Mouse (Mus musculus) liver, postnatal 0 days (tissue): ENCODE measurements at regions not wholly inside any gene's neighbourhood (a gene's known extent, or its start where the extent isn't known, plus 50 kb on each side); places are given as distances from the start of the nearest gene placed in this dataset.
A peak's percentile ranks its signal among the peaks of the same experiment; 100 is the strongest.

Source experiments
- ATAC-seq: fragments of 200-750 bp; cut with Nextera tagmentation; 2 replicates; pipeline ENCODE4 v1.8.0; 2017; ENCODE audit warnings: mild to moderate bottlenecking, moderate library complexity
- DNase-seq: peaks from one replicate; pipeline ENCODE4 v3.0.0-alpha.2; 2016
- H3K27ac ChIP-seq: fragments of 300-500 bp; sonication (generic); 2 replicates; pipeline ENCODE4 v1.5.1; 2014; ENCODE audit warnings: antibody characterized with exemption, moderate library complexity, mild to moderate bottlenecking, low read depth
- H3K27me3 ChIP-seq: fragments of 300-500 bp; sonication (generic); 2 replicates; pipeline ENCODE4 v1.6.1; 2014; ENCODE audit warnings: low read length, control low read depth, mixed read lengths; ENCODE audit not compliant: insufficient read depth
- H3K36me3 ChIP-seq: fragments of 300-500 bp; sonication (generic); replicated peaks from 2 replicates; pipeline ENCODE4 v1.6.1; 2014; ENCODE audit warnings: mild to moderate bottlenecking, control low read depth, low read length, moderate library complexity, mixed read lengths; ENCODE audit not compliant: insufficient read depth
- H3K4me1 ChIP-seq: fragments of 300-500 bp; sonication (generic); 2 replicates; pipeline ENCODE4 v1.6.1; 2014; ENCODE audit warnings: antibody characterized with exemption, mild to moderate bottlenecking, control low read depth; ENCODE audit not compliant: insufficient read depth
- H3K4me2 ChIP-seq: fragments of 300-500 bp; sonication (generic); 2 replicates; pipeline ENCODE4 v1.6.1; 2014; ENCODE audit warnings: low read depth, mild to moderate bottlenecking, low read length, moderate library complexity, mixed read lengths
- H3K4me3 ChIP-seq: fragments of 300-500 bp; sonication (generic); 2 replicates; pipeline ENCODE4 v1.5.1; 2014; ENCODE audit warnings: low read depth, low read length
- H3K9ac ChIP-seq: fragments of 300-500 bp; sonication (generic); replicated peaks from 2 replicates; pipeline ENCODE4 v1.6.1; 2014; ENCODE audit warnings: mild to moderate bottlenecking, moderate library complexity
- H3K9me3 ChIP-seq: fragments of 300-500 bp; sonication (generic); 2 replicates; pipeline ENCODE4 v1.6.1; 2016; ENCODE audit warnings: mild to moderate bottlenecking, control low read depth, low read length, mixed read lengths
- CTCF ChIP-seq: sonication (generic); IDR thresholded peaks from 2 replicates; pipeline ENCODE4 v1.5.1; 2016; ENCODE audit warnings: antibody characterized with exemption, low read depth
- EP300 ChIP-seq: IDR thresholded peaks from 2 replicates; pipeline ENCODE4 v1.6.1; 2016; ENCODE audit warnings: antibody characterized with exemption, low read depth, mild to moderate bottlenecking
- WGBS: fragments of 180-500 bp; shearing (Covaris S2); extraction: QIAGEN DNeasy Blood & Tissue Kit; methylation state at CpG from one replicate; pipeline ENCODE4 v1.1.7; 2014; ENCODE audit not compliant: insufficient replicate concordance; 5-methylcytosine and 5-hydroxymethylcytosine counted together

DNA sequence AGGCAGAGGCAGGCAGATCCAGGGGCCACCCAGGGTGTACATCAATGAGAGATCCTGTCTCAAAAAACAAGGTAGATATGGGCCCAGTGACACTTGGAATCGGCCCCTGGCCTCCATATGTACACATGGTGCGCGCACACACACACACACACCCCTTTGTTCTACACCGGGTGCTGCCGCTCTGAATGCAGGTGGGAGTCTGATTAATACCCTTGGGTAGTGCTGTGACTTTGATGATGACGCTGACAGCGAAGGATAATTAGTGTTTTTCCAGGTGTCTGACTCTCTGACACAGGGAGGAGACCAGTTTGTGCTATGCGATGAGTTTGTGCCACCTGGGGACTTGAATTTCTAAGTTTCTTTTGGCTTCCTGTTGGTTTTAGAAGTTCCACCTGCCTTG is 251.3 kb downstream of the Hhipl2 start:
- ATAC-seq (no peak), DNase-seq (no peak)
- Histone ChIP-seq H3K4me2 (no peak overlapping the region), H3K9me3 (peaks cover 2% of the 10 kb centered on the region; the same call in 1 of the 2 replicates), H3K9ac (no peak overlapping the region), H3K36me3 (no peaks in the 10 kb centered on the region), H3K4me3 (no peak overlapping the region), H3K4me1 (no peaks in the 10 kb centered on the region), H3K27ac (no peak overlapping the region), H3K27me3 (no peaks in the 10 kb centered on the region)
- TF ChIP-seq EP300 (no peak), CTCF (no peak)
- 73% methylated on average over 8 of the region's 8 CpGs for WGBS

DNA sequence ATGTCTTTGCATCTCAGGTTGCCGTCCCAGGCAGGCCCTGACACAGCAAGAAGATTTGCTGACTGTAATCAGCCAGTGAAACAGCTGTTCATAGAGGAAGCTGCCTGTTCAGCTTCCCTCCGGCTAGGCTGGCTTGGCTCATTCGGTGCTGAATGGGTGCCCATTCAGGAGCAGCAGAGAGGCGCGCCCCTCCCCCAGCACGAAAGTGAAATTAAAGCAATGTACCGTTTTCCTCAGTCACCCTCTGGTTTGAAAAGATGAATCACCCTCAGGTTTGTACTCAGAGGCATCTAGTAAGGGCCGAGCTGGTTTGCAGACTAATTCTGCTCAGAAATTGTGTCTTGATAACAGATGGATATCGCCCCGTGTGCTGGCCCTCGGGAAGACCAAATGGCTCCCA is 251.7 kb downstream of the Hhipl2 start:
- no peak for ATAC-seq
- peaks cover 2% of the 10 kb centered on the region; the same call in 1 of the 2 replicates for H3K9me3 ChIP-seq
- peak; percentile 18 for DNase-seq
- H3K27ac ChIP-seq: no peak overlapping the region
- no peak for TF ChIP-seq CTCF
- TF ChIP-seq EP300: no peak
- no peaks in the 10 kb centered on the region for H3K36me3 ChIP-seq
- no peaks in the 10 kb centered on the region for H3K27me3 ChIP-seq
- H3K4me3 ChIP-seq: no peak overlapping the region
- no peak overlapping the region for H3K9ac ChIP-seq
- WGBS: 49% methylated on average over 11 of the region's 11 CpGs
- no peak overlapping the region for H3K4me2 ChIP-seq
- H3K4me1 ChIP-seq: no peaks in the 10 kb centered on the region

DNA sequence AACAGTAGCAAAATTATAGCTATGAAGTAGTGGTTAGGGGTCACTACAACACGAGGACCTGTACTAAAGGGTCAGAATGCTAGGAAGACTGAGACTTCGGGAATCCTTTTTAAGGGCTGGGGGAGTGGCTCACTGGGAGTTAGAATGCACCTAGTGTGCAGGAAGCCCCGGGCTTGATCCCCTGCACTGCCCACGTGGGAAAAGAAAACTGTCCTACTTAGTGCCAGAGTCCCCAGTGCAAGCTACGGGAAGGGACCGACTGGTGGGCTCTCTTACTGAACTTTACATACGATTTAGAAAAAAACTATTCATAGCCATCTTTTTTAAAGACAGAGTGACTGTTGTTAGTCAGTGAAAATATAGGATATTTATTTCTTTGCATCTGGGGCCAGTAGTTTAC is 252.5 kb downstream of the Hhipl2 start:
- no peak overlapping the region for H3K27ac ChIP-seq
- H3K9me3 ChIP-seq: peaks cover 2% of the 10 kb centered on the region; the same call in 1 of the 2 replicates
- no peaks in the 10 kb centered on the region for H3K27me3 ChIP-seq
- H3K4me1 ChIP-seq: no peaks in the 10 kb centered on the region
- H3K4me2 ChIP-seq: no peak overlapping the region
- H3K9ac ChIP-seq: no peak overlapping the region
- 72% methylated on average over 7 of the region's 7 CpGs for WGBS
- H3K36me3 ChIP-seq: no peaks in the 10 kb centered on the region
- no peak for ATAC-seq
- TF ChIP-seq EP300 (no peak), CTCF (no peak)
- H3K4me3 ChIP-seq: no peak overlapping the region
- no peak for DNase-seq

DNA sequence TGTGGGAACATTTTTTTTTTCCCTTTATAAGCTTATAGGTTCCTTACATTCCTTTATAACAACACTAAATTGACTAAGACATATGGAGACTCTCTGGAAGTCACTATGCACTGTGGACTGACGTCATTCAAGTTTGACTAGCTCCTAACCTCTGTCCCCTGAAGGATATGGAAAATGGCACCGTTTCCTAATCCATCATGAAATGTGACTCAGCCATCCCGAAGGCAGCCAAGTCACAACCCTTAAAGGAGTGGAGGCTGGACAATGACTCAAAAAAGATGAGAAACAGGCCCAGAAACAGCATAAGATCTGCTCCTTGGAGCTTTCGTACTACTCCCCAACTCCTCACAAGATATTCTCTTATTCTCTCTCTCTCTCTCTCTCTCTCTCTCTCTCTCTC is 253.5 kb downstream of the Hhipl2 start:
- H3K4me2 ChIP-seq: no peak overlapping the region
- no peak for TF ChIP-seq EP300
- no peak for TF ChIP-seq CTCF
- no peak overlapping the region for H3K27ac ChIP-seq
- ATAC-seq (no peak), DNase-seq (no peak)
- no peaks in the 10 kb centered on the region for H3K36me3 ChIP-seq
- WGBS: 57% methylated on average over 4 of the region's 4 CpGs
- H3K9ac ChIP-seq: no peak overlapping the region
- no peaks in the 10 kb centered on the region for H3K27me3 ChIP-seq
- peaks cover 2% of the 10 kb centered on the region; the same call in 1 of the 2 replicates for H3K9me3 ChIP-seq
- H3K4me3 ChIP-seq: no peak overlapping the region
- no peaks in the 10 kb centered on the region for H3K4me1 ChIP-seq

DNA sequence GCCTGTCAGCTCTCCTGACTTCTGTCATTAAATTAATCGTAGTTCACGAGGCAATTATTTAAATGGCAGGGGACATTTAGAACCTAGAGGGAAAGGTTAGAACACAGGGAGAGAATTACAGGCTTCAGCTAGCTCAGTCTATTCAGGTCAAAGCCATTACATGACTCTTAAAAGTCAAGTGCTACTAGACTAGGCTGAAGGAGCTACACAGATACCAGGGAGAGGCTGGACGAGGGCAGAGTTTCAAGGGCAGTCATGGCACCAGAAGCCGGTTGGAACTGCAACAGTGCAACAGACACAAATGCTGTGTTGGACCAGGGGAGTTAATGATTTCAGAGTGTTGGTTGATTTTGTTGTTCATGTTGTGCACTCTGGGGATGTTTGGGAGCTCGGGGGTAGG is 254.5 kb downstream of the Hhipl2 start:
- Histone ChIP-seq H3K4me2 (no peak overlapping the region), H3K9me3 (no peaks in the 10 kb centered on the region), H3K4me1 (no peaks in the 10 kb centered on the region), H3K27me3 (no peaks in the 10 kb centered on the region), H3K36me3 (no peaks in the 10 kb centered on the region), H3K4me3 (no peak overlapping the region), H3K9ac (no peak overlapping the region), H3K27ac (no peak overlapping the region)
- no peak for TF ChIP-seq CTCF
- no peak for TF ChIP-seq EP300
- ATAC-seq (no peak), DNase-seq (no peak)
- 81% methylated on average over 5 of the region's 5 CpGs for WGBS

DNA sequence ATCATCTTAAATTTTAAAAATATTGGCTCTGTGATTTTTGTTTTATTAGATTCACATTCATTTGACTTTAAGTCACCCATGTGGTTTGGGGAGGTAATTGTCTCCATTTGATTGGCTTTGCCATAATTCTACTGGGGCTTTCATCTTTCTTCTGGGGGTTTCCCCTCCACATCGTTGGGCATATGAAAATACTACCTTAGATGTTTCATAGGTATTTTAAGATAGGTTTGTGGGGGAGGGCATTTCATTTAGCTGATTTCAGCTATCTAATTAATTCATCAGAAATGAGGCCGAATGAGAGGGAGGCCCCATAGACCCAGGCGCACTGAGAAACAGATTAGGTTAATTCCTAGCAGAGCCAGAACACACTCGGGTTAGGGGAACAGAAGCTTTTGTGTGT is 259.6 kb downstream of the Hhipl2 start:
- Histone ChIP-seq H3K9ac (no peak overlapping the region), H3K9me3 (no peaks in the 10 kb centered on the region), H3K4me2 (no peak overlapping the region), H3K27me3 (no peaks in the 10 kb centered on the region), H3K4me3 (no peak overlapping the region), H3K4me1 (no peaks in the 10 kb centered on the region), H3K36me3 (no peaks in the 10 kb centered on the region), H3K27ac (no peak overlapping the region)
- TF ChIP-seq EP300: no peak
- TF ChIP-seq CTCF: no peak
- ATAC-seq (no peak), DNase-seq (no peak)
- 82% methylated on average over 4 of the region's 4 CpGs for WGBS

DNA sequence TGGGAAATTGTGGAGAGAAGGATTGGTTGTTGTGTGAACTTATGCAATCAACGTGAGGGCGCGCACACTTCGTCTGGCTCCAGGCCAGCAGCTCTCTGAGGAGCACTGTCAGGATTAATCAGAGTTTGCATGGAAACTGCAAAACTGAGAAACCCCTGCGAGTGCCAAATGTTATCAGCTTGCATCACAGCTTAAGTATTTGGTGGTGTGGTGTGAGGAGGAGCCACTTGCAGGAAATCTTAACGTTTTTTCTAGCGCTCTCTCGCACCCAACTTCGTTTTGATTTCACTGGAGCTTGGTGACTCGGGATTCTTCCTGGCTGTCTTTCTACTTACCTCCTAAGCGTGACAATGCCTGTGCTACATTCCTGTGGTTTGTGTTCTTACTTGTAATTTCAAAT is 261.9 kb downstream of the Hhipl2 start:
- Histone ChIP-seq H3K4me1 (no peaks in the 10 kb centered on the region), H3K9ac (no peak overlapping the region), H3K4me2 (no peak overlapping the region), H3K9me3 (no peaks in the 10 kb centered on the region), H3K27me3 (no peaks in the 10 kb centered on the region), H3K36me3 (no peaks in the 10 kb centered on the region), H3K4me3 (no peak overlapping the region), H3K27ac (no peak overlapping the region)
- ATAC-seq (no peak), DNase-seq (no peak)
- WGBS: 50% methylated on average over 11 of the region's 11 CpGs
- TF ChIP-seq EP300: no peak
- TF ChIP-seq CTCF: no peak
